Mouse (Mus musculus): ENCODE measurements around the gene Gfy. TPM values are rescaled to one million over a fixed set of nuclear protein-coding genes. Genes with fewer than 3 reads are reported as not detected.

Gene Gfy
- polyA plus RNA-seq, 1 experiment from 2014 or later = not detected

DNA sequence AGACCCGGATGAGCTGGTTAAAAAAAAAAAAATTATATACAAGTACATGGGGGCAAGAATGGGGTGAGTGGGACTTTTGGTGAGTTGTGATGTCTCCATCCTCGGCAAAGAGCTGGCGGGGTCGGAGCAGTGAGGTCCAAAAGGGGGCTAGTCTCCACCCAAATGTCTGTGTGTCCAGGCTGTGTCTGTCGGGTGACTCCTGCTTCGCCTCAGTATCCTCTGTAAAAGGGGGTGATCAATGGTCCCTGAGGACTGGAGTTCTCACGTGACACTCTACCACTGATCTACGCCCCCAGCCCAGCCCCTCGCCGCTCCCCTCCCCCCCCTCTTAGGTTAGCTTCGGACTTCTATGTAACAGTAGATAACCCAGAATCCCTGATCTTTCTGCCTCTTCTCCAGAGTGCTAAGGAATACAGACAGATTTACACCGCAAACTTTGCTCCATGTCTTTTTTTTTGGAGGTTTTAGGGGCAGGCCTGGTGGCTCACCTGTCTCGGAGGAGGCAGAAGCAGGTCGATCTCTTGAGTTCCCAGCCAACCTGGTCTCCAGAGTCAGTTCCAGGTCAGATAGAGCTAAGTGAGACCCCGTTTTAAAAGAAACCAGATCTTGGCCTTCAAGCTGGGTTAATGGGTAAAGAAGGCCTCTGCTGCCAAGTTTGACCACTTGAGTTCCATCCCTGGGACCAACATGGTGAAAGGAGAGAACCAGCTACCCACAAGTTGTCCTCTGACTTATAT, 49.4 kb downstream of the Gfy start:
- Histone ChIP-seq H3K27me3 (replicated peaks) (no peaks in the 10 kb centered on the region), H3K4me2 (peak overlapping the region; percentile 75), H3K36me3 (peaks cover 23% of the 10 kb centered on the region), H3K4me1 (peaks cover 42% of the 10 kb centered on the region), H3K9ac (peak overlapping the region; percentile 62; the same call in 1 of the 2 replicates), H3K27ac (peak overlapping the region; percentile 83), H3K4me3 (replicated peaks) (peak overlapping the region; percentile 74; the same call in 1 of the 2 replicates), H3K9me3 (no peaks in the 10 kb centered on the region)
- WGBS = 54% methylated on average over 15 of the region's 15 CpGs
- no peak for ATAC-seq (ENCODE audit: insufficient read depth, low FRiP score, low read depth)

GRCm38 (mm10) chr7:45129318-45129717, 50.1 kb downstream of the Gfy start:
- Histone ChIP-seq H3K27me3 (replicated peaks) (no peaks in the 10 kb centered on the region), H3K9ac (peak overlapping the region; percentile 62), H3K4me3 (replicated peaks) (peak overlapping the region; percentile 74), H3K4me1 (peaks cover 36% of the 10 kb centered on the region), H3K27ac (peak overlapping the region; percentile 83), H3K4me2 (peak overlapping the region; percentile 75), H3K36me3 (peaks cover 26% of the 10 kb centered on the region), H3K9me3 (no peaks in the 10 kb centered on the region)
- 2% methylated on average over 17 of the region's 17 CpGs for WGBS
- peak; percentile 1; the same call in 1 of the 2 replicates for ATAC-seq (ENCODE audit: insufficient read depth, low FRiP score, low read depth)

DNA sequence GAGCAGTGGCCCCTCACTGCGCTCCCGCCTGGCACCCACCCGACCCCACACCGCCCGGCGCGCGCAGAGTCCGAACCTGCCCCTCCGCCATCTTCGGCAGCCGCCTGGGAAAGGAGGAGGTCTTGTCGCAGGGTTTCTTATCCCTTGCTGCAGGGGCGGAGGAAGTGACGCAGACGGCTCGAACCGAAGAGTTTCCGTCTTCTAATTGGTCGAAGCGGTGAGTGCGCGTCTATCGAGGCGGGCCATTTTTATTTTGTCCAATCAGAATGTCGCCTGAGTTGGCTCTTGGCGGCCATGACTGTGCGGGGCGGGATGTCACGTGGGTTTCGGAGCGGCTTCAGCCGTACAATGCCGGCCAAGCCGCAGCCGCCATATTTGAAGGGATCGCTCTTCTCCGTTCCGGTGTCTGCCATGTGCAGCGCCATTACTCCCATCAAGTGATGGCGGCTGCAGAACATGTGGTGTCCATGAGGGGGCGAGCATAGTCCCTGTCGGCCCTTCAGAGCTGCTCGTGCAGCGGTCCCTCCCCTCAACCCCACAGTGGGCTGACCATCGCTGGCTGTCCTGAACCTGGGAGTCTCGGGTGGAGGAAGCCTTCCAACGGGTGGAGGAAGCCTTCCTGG, 50.6 kb downstream of the Gfy start, which contains the start of gene Rpl13a:
Gene Rpl13a (minus strand): TSS at position 138 of the 623 bp plus-strand sequence.
- Histone ChIP-seq H3K9ac (peak within 1 kb of the TSS; percentile 94), H3K27me3 (replicated peaks) (no peaks in the 10 kb centered on the region), H3K4me2 (peak within 1 kb of the TSS; percentile 77), H3K36me3 (peaks cover 26% of the 10 kb centered on the region), H3K27ac (peak within 1 kb of the TSS; percentile 90), H3K4me1 (peaks cover 36% of the 10 kb centered on the region), H3K4me3 (replicated peaks) (peak within 1 kb of the TSS; percentile 74), H3K9me3 (no peaks in the 10 kb centered on the region)
- peak; percentile 92 for ATAC-seq (ENCODE audit: insufficient read depth, low FRiP score, low read depth)
- WGBS = under 1% methylated on average over 48 of the region's 48 CpGs

DNA sequence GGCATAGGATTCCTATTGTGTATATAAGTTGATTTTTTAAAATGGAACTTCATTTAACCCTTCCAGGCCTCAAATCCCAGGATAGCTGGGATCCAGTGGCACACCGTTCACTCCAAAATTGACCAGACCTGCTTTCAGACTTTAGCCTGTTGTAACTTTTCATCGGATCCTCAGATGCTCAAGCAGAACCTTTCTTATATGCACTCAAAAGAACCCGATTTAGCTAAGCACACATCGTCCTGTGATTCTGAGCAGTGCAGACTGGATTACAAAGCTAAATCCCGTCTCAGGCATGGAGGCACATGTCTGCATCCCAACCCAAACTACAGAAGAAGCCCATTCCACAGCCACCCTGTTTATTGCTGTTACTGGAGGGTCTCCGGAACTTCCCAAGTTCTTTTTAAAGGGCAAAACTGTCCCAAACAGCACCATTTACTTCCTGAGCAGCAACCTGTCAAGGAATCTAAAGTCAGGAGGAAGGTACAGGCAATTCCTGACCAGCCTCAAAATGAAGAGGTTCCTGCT, 51.6 kb downstream of the Gfy start:
- H3K9me3 ChIP-seq = no peaks in the 10 kb centered on the region
- H3K4me3 ChIP-seq (replicated peaks) = peak overlapping the region; percentile 74
- peaks cover 31% of the 10 kb centered on the region for H3K36me3 ChIP-seq
- H3K9ac ChIP-seq = peak overlapping the region; percentile 94
- under 1% methylated on average over 6 of the region's 6 CpGs for WGBS
- no peaks in the 10 kb centered on the region for H3K27me3 ChIP-seq (replicated peaks)
- H3K4me2 ChIP-seq = peak overlapping the region; percentile 77
- H3K4me1 ChIP-seq = peaks cover 44% of the 10 kb centered on the region
- H3K27ac ChIP-seq = peak overlapping the region; percentile 90
- ATAC-seq (ENCODE audit: insufficient read depth, low FRiP score, low read depth) = no peak

- peak overlapping the region; percentile 77 for H3K4me2 ChIP-seq
- peaks cover 49% of the 10 kb centered on the region for H3K4me1 ChIP-seq
- ATAC-seq (ENCODE audit: insufficient read depth, low FRiP score, low read depth) = no peak
- no peaks in the 10 kb centered on the region for H3K27me3 ChIP-seq (replicated peaks)
- H3K36me3 ChIP-seq = peaks cover 37% of the 10 kb centered on the region
- peak overlapping the region; percentile 90 for H3K27ac ChIP-seq
- 37% methylated on average over 21 of the region's 21 CpGs for WGBS
- H3K9me3 ChIP-seq = no peaks in the 10 kb centered on the region
- peak overlapping the region; percentile 94 for H3K9ac ChIP-seq
- peak overlapping the region; percentile 74 for H3K4me3 ChIP-seq (replicated peaks)
Observed at GRCm38 (mm10) chr7:45126844-45127699, 52.3 kb downstream of the Gfy start.

Small RNA genes within 50 kb of the gene (microRNA-seq; reads per million reads assigned to microRNA genes)
- gene Mir5121 = 9.5 reads per million, percentile 24 among the genes with 10 or more reads in this experiment
- not detected for gene Mir7055

Other genes starting within 250 kb of the Gfy start
- 0.09 and 0.14 TPM in 2 replicates for gene Tsks, start 236.4 kb downstream of the Gfy start, polyA plus RNA-seq (2015; fragmentation: Nextera tagmentation; extraction: Ambion mirVana)
- 19.3 and 19.4 TPM in 2 replicates for gene Cpt1c, start 204.7 kb downstream of the Gfy start, polyA plus RNA-seq (2015; fragmentation: Nextera tagmentation; extraction: Ambion mirVana)
- 396 and 430 TPM in 2 replicates for gene Prmt1, start 193.0 kb downstream of the Gfy start, polyA plus RNA-seq (2015; fragmentation: Nextera tagmentation; extraction: Ambion mirVana)
- 89.5 and 94.4 TPM in 2 replicates for gene Irf3, start 181.9 kb downstream of the Gfy start, polyA plus RNA-seq (2015; fragmentation: Nextera tagmentation; extraction: Ambion mirVana)
- gene Bcl2l12, start 180.9 kb downstream of the Gfy start, polyA plus RNA-seq (2015; fragmentation: Nextera tagmentation; extraction: Ambion mirVana) = 47.3 and 47.7 TPM in 2 replicates
- 32.4 and 39.3 TPM in 2 replicates for gene Scaf1, start 163.2 kb downstream of the Gfy start, polyA plus RNA-seq (2015; fragmentation: Nextera tagmentation; extraction: Ambion mirVana)
- 58.0 and 59.8 TPM in 2 replicates for gene Rras, start 161.6 kb downstream of the Gfy start, polyA plus RNA-seq (2015; fragmentation: Nextera tagmentation; extraction: Ambion mirVana)
- 9.1 and 9.6 TPM in 2 replicates for gene Prr12, start 126.7 kb downstream of the Gfy start, polyA plus RNA-seq (2015; fragmentation: Nextera tagmentation; extraction: Ambion mirVana)
- 52.8 and 55.5 TPM in 2 replicates for gene Nosip, start 117.1 kb downstream of the Gfy start, polyA plus RNA-seq (2015; fragmentation: Nextera tagmentation; extraction: Ambion mirVana)
- 20.5 and 24.7 TPM in 2 replicates for gene Prrg2, start 116.9 kb downstream of the Gfy start, polyA plus RNA-seq (2015; fragmentation: Nextera tagmentation; extraction: Ambion mirVana)
- gene Rcn3, start 87.3 kb downstream of the Gfy start, polyA plus RNA-seq (2015; fragmentation: Nextera tagmentation; extraction: Ambion mirVana) = 320 and 325 TPM in 2 replicates
- gene Fcgrt, start 75.7 kb downstream of the Gfy start, polyA plus RNA-seq (2015; fragmentation: Nextera tagmentation; extraction: Ambion mirVana) = 92.1 and 94.1 TPM in 2 replicates
- gene Rps11, start 55.1 kb downstream of the Gfy start, polyA plus RNA-seq (2015; fragmentation: Nextera tagmentation; extraction: Ambion mirVana) = 1,420 and 1,462 TPM in 2 replicates
- 1,296 and 1,308 TPM in 2 replicates for gene Rpl13a, start 50.8 kb downstream of the Gfy start, polyA plus RNA-seq (2015; fragmentation: Nextera tagmentation; extraction: Ambion mirVana)
- 0.42 TPM in 1 of 2 replicates, not detected in the other for gene Gm45713, start 43.3 kb downstream of the Gfy start, polyA plus RNA-seq (2015; fragmentation: Nextera tagmentation; extraction: Ambion mirVana)
- gene Flt3l, start 43.1 kb downstream of the Gfy start, polyA plus RNA-seq (2015; fragmentation: Nextera tagmentation; extraction: Ambion mirVana) = 2.2 and 2.5 TPM in 2 replicates
- gene Pih1d1, start 25.3 kb downstream of the Gfy start, polyA plus RNA-seq (2015; fragmentation: Nextera tagmentation; extraction: Ambion mirVana) = 80.3 and 90.0 TPM in 2 replicates
- gene Aldh16a1, start 25.0 kb downstream of the Gfy start, polyA plus RNA-seq (2015; fragmentation: Nextera tagmentation; extraction: Ambion mirVana) = 49.3 and 58.7 TPM in 2 replicates
- 0.13 TPM in 1 of 2 replicates, not detected in the other for gene Slc17a7, start 15.6 kb downstream of the Gfy start, polyA plus RNA-seq (2015; fragmentation: Nextera tagmentation; extraction: Ambion mirVana)
- not detected in 2 replicates for gene Pth2, start 1.4 kb upstream of the Gfy start, polyA plus RNA-seq (2015; fragmentation: Nextera tagmentation; extraction: Ambion mirVana)
- gene Ccdc155, start 25.3 kb upstream of the Gfy start, polyA plus RNA-seq (2015; fragmentation: Nextera tagmentation; extraction: Ambion mirVana) = 0.55 and 0.64 TPM in 2 replicates
- gene Dkkl1, start 32.6 kb upstream of the Gfy start, polyA plus RNA-seq (2015; fragmentation: Nextera tagmentation; extraction: Ambion mirVana) = 1.1 and 1.4 TPM in 2 replicates
- 123 and 141 TPM in 2 replicates for gene Tead2, start 36.2 kb upstream of the Gfy start, polyA plus RNA-seq (2015; fragmentation: Nextera tagmentation; extraction: Ambion mirVana)
- gene Cd37, start 59.5 kb upstream of the Gfy start, polyA plus RNA-seq (2015; fragmentation: Nextera tagmentation; extraction: Ambion mirVana) = 4.2 and 7.1 TPM in 2 replicates
- gene Slc6a16, start 61.5 kb upstream of the Gfy start, polyA plus RNA-seq (2015; fragmentation: Nextera tagmentation; extraction: Ambion mirVana) = not detected in 2 replicates
- gene Slc6a21, start 97.9 kb upstream of the Gfy start, polyA plus RNA-seq (2015; fragmentation: Nextera tagmentation; extraction: Ambion mirVana) = not detected in 2 replicates
- gene Trpm4, start 154.2 kb upstream of the Gfy start, polyA plus RNA-seq (2015; fragmentation: Nextera tagmentation; extraction: Ambion mirVana) = 23.9 and 26.9 TPM in 2 replicates
- gene Hrc, start 155.7 kb upstream of the Gfy start, polyA plus RNA-seq (2015; fragmentation: Nextera tagmentation; extraction: Ambion mirVana) = 1.4 and 1.5 TPM in 2 replicates
- 4.8 and 5.6 TPM in 2 replicates for gene Ppfia3, start 187.4 kb upstream of the Gfy start, polyA plus RNA-seq (2015; fragmentation: Nextera tagmentation; extraction: Ambion mirVana)
- gene Lin7b, start 191.0 kb upstream of the Gfy start, polyA plus RNA-seq (2015; fragmentation: Nextera tagmentation; extraction: Ambion mirVana) = 3.5 and 4.0 TPM in 2 replicates
- 225 and 247 TPM in 2 replicates for gene Snrnp70, start 216.2 kb upstream of the Gfy start, polyA plus RNA-seq (2015; fragmentation: Nextera tagmentation; extraction: Ambion mirVana)
- gene Kcna7, start 226.1 kb upstream of the Gfy start, polyA plus RNA-seq (2015; fragmentation: Nextera tagmentation; extraction: Ambion mirVana) = 0.08 TPM in 1 of 2 replicates, not detected in the other
- gene Ntf5, start 234.1 kb upstream of the Gfy start, polyA plus RNA-seq (2015; fragmentation: Nextera tagmentation; extraction: Ambion mirVana) = 2.6 and 2.7 TPM in 2 replicates
- 0.62 TPM in 1 of 2 replicates, not detected in the other for gene Lhb, start 241.3 kb upstream of the Gfy start, polyA plus RNA-seq (2015; fragmentation: Nextera tagmentation; extraction: Ambion mirVana)

Measured in stomach, embryonic 15.5 days (tissue).